Mouse (Mus musculus): ENCODE data around the gene Cpsf4l. TPM values are rescaled to one million over a fixed set of nuclear protein-coding genes. Genes with fewer than 3 reads are reported as not detected.
A peak's percentile ranks its signal among the peaks of the same experiment; 100 is the strongest.

The Cpsf4l gene
- polyA plus RNA-seq, 2 experiments: 0.02 to 0.11 TPM

DNA sequence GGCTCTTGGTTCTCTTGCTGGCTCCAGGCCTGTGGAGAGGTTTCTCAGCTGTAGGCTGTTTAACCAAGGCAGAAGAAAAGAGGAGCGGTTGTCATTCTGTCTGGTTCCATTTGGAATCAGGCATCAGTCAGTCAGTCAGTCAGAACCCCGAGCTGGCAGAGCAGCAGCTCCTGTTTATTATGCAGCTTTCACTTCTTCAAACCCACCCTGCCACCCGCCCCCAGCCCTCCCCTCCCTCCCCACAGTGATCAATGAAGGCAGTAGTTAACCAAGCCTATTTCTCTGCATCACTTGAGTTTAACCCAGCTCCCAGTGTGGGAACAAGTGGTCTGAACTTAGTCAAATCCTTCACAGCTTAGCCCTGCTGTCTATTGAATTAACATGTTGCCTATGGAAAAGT lies 18.0 kb downstream of the Cpsf4l start:
- ATAC-seq (ENCODE audit: insufficient read depth) (no peak), DNase-seq (ENCODE audit: low read depth in 3 of 3, low spot score in 3 of 3) (no peak)
- Histone ChIP-seq H3K36me3 (replicated peaks; ENCODE audit: control insufficient read depth, insufficient read depth, low read depth) (peaks cover 29% of the 10 kb centered on the region), H3K9ac (replicated peaks) (no peak overlapping the region), H3K4me3 (ENCODE audit: insufficient read depth in 1 of 2, low read depth in 2 of 2, low read length in 2 of 2) (no peak overlapping the region), H3K9me3 (ENCODE audit: control insufficient read depth, low read length) (no peaks in the 10 kb centered on the region), H3K27ac (no peak overlapping the region), H3K4me2 (ENCODE audit: low read depth) (no peak overlapping the region), H3K4me1 (replicated peaks; ENCODE audit: control insufficient read depth in 2 of 2, insufficient read depth in 2 of 2, low read length in 1 of 2) (no peaks in the 10 kb centered on the region; a peak in 1 of 4 replicates), H3K27me3 (ENCODE audit: control insufficient read depth, insufficient read depth, low read length) (no peaks in the 10 kb centered on the region)
- WGBS (ENCODE audit: insufficient replicate concordance): 57% methylated on average over 3 of the region's 3 CpGs
- TF ChIP-seq EP300 (IDR thresholded peaks at IDR 0.05; ENCODE audit: low read depth) (no peak), CTCF (IDR thresholded peaks at IDR 0.05; ENCODE audit: low read depth) (no peak)

DNA sequence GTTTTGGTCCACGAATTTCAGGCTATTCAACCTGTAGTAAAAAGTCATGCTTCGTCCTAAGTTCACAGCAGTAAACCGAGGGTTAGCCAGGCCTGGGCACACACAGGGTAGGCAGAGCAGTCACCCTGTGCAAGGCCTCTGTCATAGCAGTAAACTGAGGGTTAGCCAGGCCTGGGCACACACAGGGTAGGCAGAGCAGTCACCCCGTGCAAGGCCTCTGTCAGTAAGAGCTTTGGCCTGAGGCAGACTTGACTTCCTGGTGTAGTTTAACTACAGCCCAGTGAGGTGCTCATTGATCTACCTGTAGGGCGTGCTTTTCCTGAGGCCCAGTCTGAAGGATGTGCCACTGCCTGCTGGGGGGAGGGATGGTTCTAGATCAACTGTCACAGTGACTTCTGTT lies 18.5 kb downstream of the Cpsf4l start:
- ATAC-seq (ENCODE audit: insufficient read depth): no peak
- Histone ChIP-seq H3K4me2 (ENCODE audit: low read depth) (no peak overlapping the region), H3K36me3 (replicated peaks; ENCODE audit: control insufficient read depth, insufficient read depth, low read depth) (peaks cover 29% of the 10 kb centered on the region), H3K4me3 (ENCODE audit: insufficient read depth in 1 of 2, low read depth in 2 of 2, low read length in 2 of 2) (no peak overlapping the region), H3K27me3 (ENCODE audit: control insufficient read depth, insufficient read depth, low read length) (no peaks in the 10 kb centered on the region), H3K9me3 (ENCODE audit: control insufficient read depth, low read length) (no peaks in the 10 kb centered on the region), H3K4me1 (replicated peaks; ENCODE audit: control insufficient read depth in 2 of 2, insufficient read depth in 2 of 2, low read length in 1 of 2) (no peaks in the 10 kb centered on the region; a peak in 1 of 4 replicates), H3K27ac (no peak overlapping the region), H3K9ac (replicated peaks) (no peak overlapping the region)
- WGBS (ENCODE audit: insufficient replicate concordance): 72% methylated on average over 5 of the region's 5 CpGs
- no peak for DNase-seq (ENCODE audit: low read depth in 3 of 3, low spot score in 3 of 3)
- TF ChIP-seq EP300 (IDR thresholded peaks at IDR 0.05; ENCODE audit: low read depth) (no peak), CTCF (IDR thresholded peaks at IDR 0.05; ENCODE audit: low read depth) (no peak)

DNA sequence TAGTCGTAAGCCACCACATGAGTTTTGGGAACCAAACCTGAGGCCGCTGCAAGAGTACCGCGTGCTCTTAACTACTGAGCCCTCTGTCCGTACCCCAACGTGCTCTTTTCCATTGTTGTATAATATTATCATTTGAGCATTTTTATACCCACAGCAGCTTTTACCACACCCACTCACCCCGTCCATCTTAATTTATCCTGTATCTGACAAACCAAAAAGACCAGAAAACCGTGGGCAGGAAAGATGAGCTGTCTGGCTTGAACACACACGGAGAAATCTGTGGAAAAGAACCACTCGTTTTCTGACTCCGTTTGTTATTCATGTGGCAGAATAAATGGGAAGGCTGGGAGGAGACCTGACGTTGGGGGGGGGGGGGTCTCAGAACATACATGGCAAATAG lies 19.3 kb downstream of the Cpsf4l start:
- Histone ChIP-seq H3K4me1 (replicated peaks; ENCODE audit: control insufficient read depth in 2 of 2, insufficient read depth in 2 of 2, low read length in 1 of 2) (peaks cover 0 to 3% of the 10 kb centered on the region in 2 experiments; a peak in 3 of 4 replicates), H3K4me2 (ENCODE audit: low read depth) (no peak overlapping the region), H3K9me3 (ENCODE audit: control insufficient read depth, low read length) (no peaks in the 10 kb centered on the region), H3K9ac (replicated peaks) (no peak overlapping the region), H3K36me3 (replicated peaks; ENCODE audit: control insufficient read depth, insufficient read depth, low read depth) (peaks cover 29% of the 10 kb centered on the region), H3K27me3 (ENCODE audit: control insufficient read depth, insufficient read depth, low read length) (no peaks in the 10 kb centered on the region), H3K4me3 (ENCODE audit: insufficient read depth in 1 of 2, low read depth in 2 of 2, low read length in 2 of 2) (no peak overlapping the region), H3K27ac (no peak overlapping the region)
- TF ChIP-seq CTCF (IDR thresholded peaks at IDR 0.05; ENCODE audit: low read depth) (no peak), EP300 (IDR thresholded peaks at IDR 0.05; ENCODE audit: low read depth) (no peak)
- DNase-seq (ENCODE audit: low read depth in 3 of 3, low spot score in 3 of 3): no peak
- WGBS (ENCODE audit: insufficient replicate concordance): 82% methylated on average over 12 of the region's 12 CpGs
- no peak for ATAC-seq (ENCODE audit: insufficient read depth)

DNA sequence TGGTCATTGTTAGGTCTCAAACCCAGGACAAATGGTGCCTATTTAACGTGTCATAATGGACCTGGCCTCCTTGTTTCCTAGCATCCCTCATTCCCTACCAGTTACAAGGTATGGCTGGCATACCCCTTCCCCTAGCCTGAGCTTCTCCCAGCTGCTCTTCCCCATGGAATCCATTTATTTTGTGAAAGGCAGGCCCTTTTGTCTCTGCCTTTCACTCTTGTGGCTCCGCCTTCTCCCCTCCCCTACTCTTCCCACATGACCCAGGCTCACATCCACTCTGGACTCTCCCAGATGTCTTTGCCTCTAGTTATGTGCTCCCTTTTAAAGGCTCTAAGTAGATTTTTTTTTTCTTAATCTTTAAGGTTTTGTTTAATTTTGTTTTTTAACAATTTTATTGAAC lies 22.8 kb downstream of the Cpsf4l start:
- WGBS (ENCODE audit: insufficient replicate concordance): 82% methylated on average over 2 of the region's 2 CpGs
- TF ChIP-seq CTCF (IDR thresholded peaks at IDR 0.05; ENCODE audit: low read depth) (no peak), EP300 (IDR thresholded peaks at IDR 0.05; ENCODE audit: low read depth) (no peak)
- H3K36me3 ChIP-seq (replicated peaks; ENCODE audit: control insufficient read depth, insufficient read depth, low read depth): peaks cover 22% of the 10 kb centered on the region
- no peak for ATAC-seq (ENCODE audit: insufficient read depth)
- peaks cover 8 to 17% of the 10 kb centered on the region in 2 experiments for H3K4me1 ChIP-seq (replicated peaks; ENCODE audit: control insufficient read depth in 2 of 2, insufficient read depth in 2 of 2, low read length in 1 of 2)
- no peak overlapping the region for H3K27ac ChIP-seq
- H3K4me2 ChIP-seq (ENCODE audit: low read depth): no peak overlapping the region
- H3K9ac ChIP-seq (replicated peaks): no peak overlapping the region
- no peaks in the 10 kb centered on the region for H3K27me3 ChIP-seq (ENCODE audit: control insufficient read depth, insufficient read depth, low read length)
- H3K9me3 ChIP-seq (ENCODE audit: control insufficient read depth, low read length): no peaks in the 10 kb centered on the region
- DNase-seq (ENCODE audit: low read depth in 3 of 3, low spot score in 3 of 3): no peak
- H3K4me3 ChIP-seq (ENCODE audit: insufficient read depth in 1 of 2, low read depth in 2 of 2, low read length in 2 of 2): no peak overlapping the region

DNA sequence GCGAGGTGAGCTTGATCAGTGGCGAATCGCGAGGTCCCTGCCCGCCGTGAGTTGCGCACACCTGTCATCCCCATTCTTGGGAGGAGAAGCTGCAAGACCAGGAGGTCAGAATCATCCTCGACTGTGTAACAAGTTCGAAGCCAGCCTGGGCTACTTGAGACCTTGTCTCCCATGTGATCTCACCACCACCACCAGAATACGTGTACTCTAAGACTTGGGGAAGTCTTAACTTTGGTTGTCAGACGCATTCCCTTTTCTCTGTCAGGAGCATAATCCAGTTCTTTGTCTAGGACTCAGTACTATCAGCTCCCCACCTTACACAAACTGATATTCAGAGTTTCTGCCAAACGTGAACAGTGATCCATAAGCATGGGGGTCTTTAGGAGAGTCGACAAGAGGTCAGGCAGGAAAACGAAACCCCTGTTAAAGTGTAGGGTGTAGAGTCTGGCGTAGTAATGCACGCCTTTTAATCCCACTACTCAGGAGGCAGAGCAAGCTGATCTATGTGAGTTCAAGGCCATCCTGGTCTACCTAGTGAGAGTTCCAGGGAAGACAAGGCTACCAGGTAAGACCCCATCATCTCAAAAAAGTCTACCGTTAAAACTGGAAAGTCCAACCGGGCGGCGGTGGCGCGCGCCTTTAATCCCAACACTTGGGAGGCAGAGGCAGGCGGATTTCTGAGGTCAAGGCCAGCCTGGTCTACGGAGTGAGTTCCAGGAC lies 24.9 kb downstream of the Cpsf4l start:
- 36% methylated on average over 25 of the region's 25 CpGs for WGBS (ENCODE audit: insufficient replicate concordance)
- Histone ChIP-seq H3K4me3 (ENCODE audit: insufficient read depth in 1 of 2, low read depth in 2 of 2, low read length in 2 of 2) (peak overlapping the region; percentile 72 to 92), H3K9ac (replicated peaks) (peak overlapping the region; percentile 77), H3K36me3 (replicated peaks; ENCODE audit: control insufficient read depth, insufficient read depth, low read depth) (peaks cover 18% of the 10 kb centered on the region), H3K27me3 (ENCODE audit: control insufficient read depth, insufficient read depth, low read length) (no peaks in the 10 kb centered on the region), H3K9me3 (ENCODE audit: control insufficient read depth, low read length) (no peaks in the 10 kb centered on the region), H3K4me2 (ENCODE audit: low read depth) (peak overlapping the region; percentile 92), H3K4me1 (replicated peaks; ENCODE audit: control insufficient read depth in 2 of 2, insufficient read depth in 2 of 2, low read length in 1 of 2) (peaks cover 27 to 36% of the 10 kb centered on the region in 2 experiments), H3K27ac (peak overlapping the region; percentile 29)
- ATAC-seq (ENCODE audit: insufficient read depth) (no peak), DNase-seq (ENCODE audit: low read depth in 3 of 3, low spot score in 3 of 3) (no peak)
- TF ChIP-seq CTCF (IDR thresholded peaks at IDR 0.05; ENCODE audit: low read depth) (0 out of 2 replicates have a peak, but pooled peaks have one; percentile 15), EP300 (IDR thresholded peaks at IDR 0.05; ENCODE audit: low read depth) (no peak)
